Mouse (Mus musculus) stomach, postnatal 0 days (tissue): ENCODE results near the gene Rasgef1c.

Source experiments
- CTCF ChIP-seq: IDR thresholded peaks from 2 replicates; pipeline ENCODE4 v1.5.1; 2016; ENCODE audit warnings: antibody characterized with exemption, low read depth, mild to moderate bottlenecking, moderate library complexity
- EP300 ChIP-seq: optimal IDR thresholded peaks from 2 replicates; pipeline ENCODE3; 2016; ENCODE audit warnings: antibody characterized with exemption

DNA sequence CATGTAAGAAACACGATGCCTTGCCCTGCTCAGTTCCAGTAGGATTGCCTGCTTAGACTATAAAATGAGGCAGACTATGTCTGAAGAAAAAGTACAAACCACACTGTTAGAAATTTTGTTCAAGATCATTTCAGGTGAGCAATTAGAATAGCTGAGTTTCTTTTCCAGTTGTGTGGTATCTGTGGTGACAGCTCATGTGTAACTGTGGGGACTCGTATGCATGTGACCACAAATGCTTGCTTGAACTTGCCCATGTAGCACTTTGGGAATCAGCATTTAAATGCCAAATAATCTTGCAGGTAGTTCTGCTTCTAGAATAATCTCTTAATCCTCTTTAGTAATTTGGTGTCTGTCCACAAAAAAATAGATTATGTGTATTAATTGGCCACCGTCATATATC, 18.2 kb upstream of the Rasgef1c start:
- no peak for TF ChIP-seq CTCF
- no peak for TF ChIP-seq EP300
